Mouse (Mus musculus): ENCODE measurements around the gene Tgfa.

DNA sequence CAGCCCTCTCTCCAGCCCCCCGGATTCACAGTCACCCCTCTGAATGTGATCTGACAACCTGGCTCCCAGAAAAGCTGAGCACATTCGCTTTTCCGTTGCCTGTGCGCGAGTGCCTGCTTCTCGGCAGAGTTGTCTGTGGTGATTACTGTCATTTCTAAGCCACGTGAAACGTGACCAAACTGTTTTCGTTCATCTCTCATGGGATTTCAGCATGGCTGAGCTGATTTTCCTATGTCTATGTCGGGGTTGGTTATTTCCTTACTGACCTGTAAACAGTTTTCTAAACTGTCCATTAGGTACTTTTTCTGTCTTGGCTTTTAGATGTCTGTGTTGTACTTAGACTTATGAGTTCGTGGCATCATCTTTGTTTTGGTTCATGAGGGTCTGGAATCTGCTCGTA is 12.0 kb downstream of the Tgfa start:
- no peak for TF ChIP-seq CTCF (IDR thresholded peaks at IDR 0.05; ENCODE audit: extremely low read depth, insufficient read depth, insufficient read length, insufficient replicate concordance)
- no peak for TF ChIP-seq POLR2A (IDR thresholded peaks at IDR 0.05; ENCODE audit: low read depth, low read length)

Data from spleen, adult 2 months (tissue).